23 mouse cellular contexts compared by ENCODE assay signal in genomic region chr2:179277204-179277886, GRCm38 (mm10).
DNase-seq lines count a peak whose midpoint lies in the region; ATAC-seq and TF ChIP-seq lines count a peak whose summit lies in the region.
"Had no signal": no experiment of that assay in that cellular context is flagged by ENCODE, and none has a peak within 500 bp of the region (broad histone marks: within the 10 kb centered on the region; RNA-seq: fewer than 3 reads in every experiment).

No protein-coding gene starts in this region.

- H3K36me3 ChIP-seq in forebrain, postnatal 0 days (ENCODE audit: insufficient read depth) = no peaks in the 10 kb centered on the region
- no peaks in the 10 kb centered on the region for H3K36me3 ChIP-seq in forebrain, embryonic 11.5 days (ENCODE audit: control insufficient read depth, insufficient read depth, low read length)
- H3K36me3 ChIP-seq: embryonic facial prominence, embryonic 13.5 days; heart, embryonic 15.5 days; limb, embryonic 15.5 days; midbrain, embryonic 12.5 days had no signal

- H3K4me1 ChIP-seq in forebrain, postnatal 0 days (ENCODE audit: insufficient read depth) = peaks cover 10% of the 10 kb centered on the region; the same call in 1 of the 2 replicates
- H3K4me1 ChIP-seq in forebrain, embryonic 11.5 days (replicated peaks; ENCODE audit: control insufficient read depth, insufficient read depth, low read length) = no peaks in the 10 kb centered on the region
- H3K4me1 ChIP-seq: embryonic facial prominence, embryonic 13.5 days; heart, embryonic 15.5 days; limb, embryonic 15.5 days; midbrain, embryonic 12.5 days had no signal

- ATAC-seq in forebrain, postnatal 0 days = peak; percentile 66; the same call in 1 of the 2 replicates
- ATAC-seq in forebrain, embryonic 11.5 days (replicated peaks; ENCODE audit: low FRiP score) = no peak

- intact Hi-C loops in left cerebral cortex, postnatal 4 days (cut with DNase I) = no loop called here

- peak; percentile 93 to 95 for DNase-seq in cerebellum, postnatal 10 days
- no peak for DNase-seq in cerebellum, adult 9-10 months
- DNase-seq in forebrain, postnatal 0 days = peak; percentile 47
- no peak for DNase-seq in forebrain, embryonic 11.5 days (ENCODE audit: low spot score)
- DNase-seq in left cerebral cortex, postnatal 4 days = peak; percentile 85
- DNase-seq in left cerebral cortex, adult 8-10 months (ENCODE audit: low spot score in 2 of 2) = no peak
- DNase-seq in brain, embryonic 14.5 days (ENCODE audit: low read depth) = peak; percentile 40
- DNase-seq: adrenal gland, postnatal 25 days; embryo, embryonic 11 days; gastrocnemius, adult 2 months; heart, postnatal 36 days; kidney, adult 2 months; thymus, adult 2 months; thymus, postnatal 4 days had no signal

- no peak for TF ChIP-seq CTCF in forebrain, postnatal 0 days (IDR thresholded peaks at IDR 0.05; ENCODE audit: low read depth)
- no peak for TF ChIP-seq CTCF in brain, embryonic 14.5 days (IDR thresholded peaks at IDR 0.05; ENCODE audit: borderline replicate concordance, extremely low read depth, insufficient read depth, insufficient read length)

- no peaks in the 10 kb centered on the region for H3K9me3 ChIP-seq in forebrain, postnatal 0 days (ENCODE audit: low read length)
- H3K9me3 ChIP-seq in forebrain, embryonic 11.5 days (ENCODE audit: control insufficient read depth, low read length) = no peaks in the 10 kb centered on the region
- H3K9me3 ChIP-seq: embryonic facial prominence, embryonic 13.5 days; heart, embryonic 15.5 days; limb, embryonic 15.5 days; midbrain, embryonic 12.5 days had no signal

- WGBS in forebrain, postnatal 0 days = 66% methylated on average over 15 of the region's 15 CpGs
- 92% methylated on average over 15 of the region's 15 CpGs for WGBS in forebrain, embryonic 11.5 days

- H3K9ac ChIP-seq in forebrain, postnatal 0 days = no peak overlapping the region
- H3K9ac ChIP-seq in forebrain, embryonic 11.5 days (ENCODE audit: low read length) = no peak overlapping the region
- H3K9ac ChIP-seq: embryonic facial prominence, embryonic 13.5 days; heart, embryonic 15.5 days; hindbrain, embryonic 14.5 days; limb, embryonic 15.5 days; liver, embryonic 14.5 days; lung, embryonic 14.5 days; midbrain, embryonic 12.5 days had no signal

- no peak for TF ChIP-seq POLR2A in brain, embryonic 14.5 days (IDR thresholded peaks at IDR 0.05; ENCODE audit: borderline replicate concordance, extremely low read depth, insufficient read depth, insufficient read length, poor library complexity, severe bottlenecking)

- H3K4me2 ChIP-seq in forebrain, postnatal 0 days (ENCODE audit: low read depth) = no peak overlapping the region
- no peak overlapping the region for H3K4me2 ChIP-seq in forebrain, embryonic 11.5 days (ENCODE audit: low read depth, low read length, severe bottlenecking)
- H3K4me2 ChIP-seq: embryonic facial prominence, embryonic 13.5 days; heart, embryonic 15.5 days; hindbrain, embryonic 14.5 days; limb, embryonic 15.5 days; lung, embryonic 14.5 days; midbrain, embryonic 12.5 days had no signal

- H3K27ac ChIP-seq in forebrain, postnatal 0 days (ENCODE audit: low read depth, low read length) = no peak overlapping the region
- no peak overlapping the region for H3K27ac ChIP-seq in forebrain, embryonic 11.5 days (ENCODE audit: low read depth, low read length)
- H3K27ac ChIP-seq: embryonic facial prominence, embryonic 13.5 days; gastrocnemius, adult 2 months; heart, embryonic 15.5 days; hindbrain, embryonic 14.5 days; kidney, postnatal 0 days; limb, embryonic 15.5 days; liver, embryonic 14.5 days; midbrain, embryonic 12.5 days had no signal

- H3K27me3 ChIP-seq in forebrain, postnatal 0 days (ENCODE audit: insufficient read depth, low read length) = no peaks in the 10 kb centered on the region
- no peaks in the 10 kb centered on the region for H3K27me3 ChIP-seq in forebrain, embryonic 11.5 days (ENCODE audit: control insufficient read depth, insufficient read depth, low read length)
- H3K27me3 ChIP-seq: embryonic facial prominence, embryonic 13.5 days; heart, embryonic 15.5 days; limb, embryonic 15.5 days; midbrain, embryonic 12.5 days had no signal

- no peak overlapping the region for H3K4me3 ChIP-seq in forebrain, postnatal 0 days (ENCODE audit: low read depth, low read length)
- H3K4me3 ChIP-seq in forebrain, embryonic 11.5 days (ENCODE audit: low read depth, low read length) = no peak overlapping the region
- H3K4me3 ChIP-seq: embryonic facial prominence, embryonic 13.5 days; erythroblast, embryonic 14.5 days; gastrocnemius, adult 2 months; heart, embryonic 15.5 days; limb, embryonic 15.5 days; midbrain, embryonic 12.5 days had no signal

Comparison
In these comparisons a context has a peak if more than half of its experiments do, and no peak if none do; other contexts are left out.
1. DNase-seq: peak in cerebellum, postnatal 10 days (2 of 2), forebrain, postnatal 0 days (single experiment), left cerebral cortex, postnatal 4 days (single experiment) and brain, embryonic 14.5 days (single experiment); none in cerebellum, adult 9-10 months (single experiment), forebrain, embryonic 11.5 days (single experiment) and left cerebral cortex, adult 8-10 months (0 of 2).